31 mouse cellular contexts compared by ENCODE assay signal in the genomic region with DNA sequence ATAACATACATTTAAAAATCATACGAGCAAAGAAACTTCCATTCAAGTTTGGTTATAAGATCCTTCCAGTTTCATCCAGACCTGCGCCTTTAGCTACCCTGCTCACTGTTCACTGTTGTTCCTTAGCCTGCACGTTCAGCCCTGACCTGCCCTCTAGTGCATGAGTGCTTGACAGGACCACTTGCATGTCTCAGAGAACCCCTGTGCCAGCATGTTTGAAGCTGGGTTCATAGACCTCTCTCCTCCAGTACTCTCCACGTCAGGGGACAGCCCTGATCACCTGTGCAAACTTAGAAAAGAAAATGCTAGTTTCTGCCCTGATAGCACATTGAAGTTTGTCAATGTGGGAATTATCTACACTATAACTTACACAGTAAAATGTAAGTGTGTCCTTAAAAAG.
A peak's percentile ranks its signal among the peaks of the same experiment; 100 is the strongest.
DNase-seq lines count a peak whose midpoint lies in the region; ATAC-seq and TF ChIP-seq lines count a peak whose summit lies in the region.
"Had no signal": no experiment of that assay in that cellular context is flagged by ENCODE, and none has a peak within 500 bp of the region (broad histone marks: within the 10 kb centered on the region; RNA-seq: fewer than 3 reads in every experiment).

No protein-coding gene starts in this region.

- peak; percentile 25; the same call in 1 of the 2 replicates for TF ChIP-seq CTCF in kidney, postnatal 0 days (IDR thresholded peaks at IDR 0.05; ENCODE audit: low read depth)
- TF ChIP-seq CTCF in stomach, postnatal 0 days (IDR thresholded peaks at IDR 0.05; ENCODE audit: low read depth) = peak; percentile 20

- no peak overlapping the region for H3K4me2 ChIP-seq in kidney, postnatal 0 days (ENCODE audit: low read length)
- H3K4me2 ChIP-seq in stomach, postnatal 0 days (replicated peaks; ENCODE audit: low read depth) = no peak overlapping the region
- H3K4me2 ChIP-seq: embryonic facial prominence, embryonic 15.5 days; hindbrain, embryonic 12.5 days; kidney, embryonic 15.5 days; limb, embryonic 15.5 days; lung, embryonic 15.5 days; midbrain, embryonic 11.5 days; neural tube, embryonic 12.5 days had no signal

- no peak for ATAC-seq in kidney, postnatal 0 days (replicated peaks; ENCODE audit: low FRiP score, low read depth)
- ATAC-seq in stomach, postnatal 0 days (ENCODE audit: low FRiP score, low TSS enrichment) = no peak
- ATAC-seq: forebrain, embryonic 14.5 days; midbrain, embryonic 16.5 days had no signal

- H3K9me3 ChIP-seq in heart, embryonic 10.5 days = no peaks in the 10 kb centered on the region
- H3K9me3 ChIP-seq in kidney, postnatal 0 days (replicated peaks; ENCODE audit: low read length) = no peaks in the 10 kb centered on the region
- no peaks in the 10 kb centered on the region for H3K9me3 ChIP-seq in stomach, postnatal 0 days (ENCODE audit: control insufficient read depth, low read length)
- H3K9me3 ChIP-seq: embryonic facial prominence, embryonic 15.5 days; G1E; hindbrain, embryonic 12.5 days; kidney, embryonic 15.5 days; limb, embryonic 10.5 days; limb, embryonic 15.5 days; lung, embryonic 15.5 days; neural tube, embryonic 12.5 days had no signal

- peak; percentile 52 for DNase-seq in heart, embryonic 10.5 days (ENCODE audit: low spot score)
- DNase-seq in heart, postnatal 25 days (ENCODE audit: low spot score) = no peak
- DNase-seq in kidney, postnatal 0 days (ENCODE audit: low spot score) = no peak
- DNase-seq in kidney, postnatal 10 days = no peak
- peak; percentile 11 for DNase-seq in embryo, embryonic 11 days
- no peak for DNase-seq in stomach, postnatal 0 days (ENCODE audit: low spot score)
- DNase-seq in B cell, adult 2 months = no peak
- DNase-seq: adrenal gland, adult 8-10 months; cerebellum, adult 8-10 months; cerebellum, postnatal 25 days; heart, postnatal 36 days; kidney, adult 18-20 months; layer of hippocampus, adult 9-11 months; lung, postnatal 36 days; right cerebral cortex, adult 18-20 months; spleen, adult 18-20 months; thymus, adult 18-20 months; thymus, postnatal 25 days had no signal

- no peaks in the 10 kb centered on the region for H3K27me3 ChIP-seq in heart, embryonic 10.5 days (ENCODE audit: insufficient read depth, poor library complexity, severe bottlenecking)
- H3K27me3 ChIP-seq in kidney, postnatal 0 days (ENCODE audit: insufficient read depth, low read length) = no peaks in the 10 kb centered on the region
- H3K27me3 ChIP-seq in stomach, postnatal 0 days (ENCODE audit: control insufficient read depth, insufficient read depth, low read length) = no peaks in the 10 kb centered on the region
- H3K27me3 ChIP-seq: embryonic facial prominence, embryonic 15.5 days; hindbrain, embryonic 12.5 days; kidney, embryonic 15.5 days; limb, embryonic 15.5 days; lung, embryonic 15.5 days; neural tube, embryonic 12.5 days had no signal

- no peak overlapping the region for H3K9ac ChIP-seq in kidney, postnatal 0 days (ENCODE audit: low read depth, low read length)
- H3K9ac ChIP-seq in stomach, postnatal 0 days (ENCODE audit: low read length) = no peak overlapping the region
- H3K9ac ChIP-seq: embryonic facial prominence, embryonic 15.5 days; hindbrain, embryonic 12.5 days; kidney, embryonic 15.5 days; limb, embryonic 15.5 days; liver, embryonic 14.5 days; lung, embryonic 15.5 days; neural tube, embryonic 12.5 days had no signal

- WGBS in heart, embryonic 10.5 days = 70% methylated on average over 4 of the region's 4 CpGs
- 66% methylated on average over 4 of the region's 4 CpGs for WGBS in kidney, postnatal 0 days
- 65% methylated on average over 4 of the region's 4 CpGs for whole genome bisulfite sequencing in stomach, postnatal 0 days

- no peak overlapping the region for H3K27ac ChIP-seq in heart, embryonic 10.5 days
- no peak overlapping the region for H3K27ac ChIP-seq in kidney, postnatal 0 days
- no peak overlapping the region for H3K27ac ChIP-seq in stomach, postnatal 0 days (replicated peaks)
- H3K27ac ChIP-seq: embryonic facial prominence, embryonic 15.5 days; hindbrain, embryonic 12.5 days; kidney, embryonic 15.5 days; limb, embryonic 10.5 days; limb, embryonic 15.5 days; liver, embryonic 14.5 days; lung, embryonic 15.5 days; neural tube, embryonic 12.5 days had no signal

- no peaks in the 10 kb centered on the region for H3K36me3 ChIP-seq in heart, embryonic 10.5 days
- H3K36me3 ChIP-seq in kidney, postnatal 0 days (ENCODE audit: insufficient read depth, low read length) = no peaks in the 10 kb centered on the region
- no peaks in the 10 kb centered on the region for H3K36me3 ChIP-seq in stomach, postnatal 0 days (ENCODE audit: control insufficient read depth, insufficient read depth, low read length)
- H3K36me3 ChIP-seq: embryonic facial prominence, embryonic 15.5 days; G1E; hindbrain, embryonic 12.5 days; kidney, embryonic 15.5 days; limb, embryonic 10.5 days; limb, embryonic 15.5 days; lung, embryonic 15.5 days; neural tube, embryonic 12.5 days had no signal

- no peaks in the 10 kb centered on the region for H3K4me1 ChIP-seq in heart, embryonic 10.5 days
- no peaks in the 10 kb centered on the region; the same call in 1 of the 2 replicates for H3K4me1 ChIP-seq in kidney, postnatal 0 days (replicated peaks; ENCODE audit: insufficient read depth, low read length)
- no peaks in the 10 kb centered on the region for H3K4me1 ChIP-seq in stomach, postnatal 0 days (replicated peaks; ENCODE audit: control insufficient read depth, insufficient read depth)
- H3K4me1 ChIP-seq: embryonic facial prominence, embryonic 15.5 days; hindbrain, embryonic 12.5 days; kidney, embryonic 15.5 days; limb, embryonic 15.5 days; lung, embryonic 15.5 days; neural tube, embryonic 12.5 days had no signal

- TF ChIP-seq EP300 in stomach, postnatal 0 days (optimal IDR thresholded peaks at IDR 0.05) = no peak

- no peak overlapping the region for H3K4me3 ChIP-seq in heart, embryonic 10.5 days
- no peak overlapping the region for H3K4me3 ChIP-seq in kidney, postnatal 0 days (replicated peaks; ENCODE audit: low read depth, low read length)
- no peak overlapping the region for H3K4me3 ChIP-seq in stomach, postnatal 0 days (ENCODE audit: low read depth, low read length)
- H3K4me3 ChIP-seq: embryonic facial prominence, embryonic 15.5 days; hindbrain, embryonic 12.5 days; kidney, embryonic 15.5 days; limb, embryonic 10.5 days; limb, embryonic 15.5 days; lung, embryonic 15.5 days; myocyte; neural tube, embryonic 12.5 days had no signal

- intact Hi-C loops in heart, postnatal 25 days (cut with DNase I) = no loop called here

Comparison
In these comparisons a context has a peak if more than half of its experiments do, and no peak if none do; other contexts are left out.
1. DNase-seq: peak in heart, embryonic 10.5 days (single experiment) and embryo, embryonic 11 days (single experiment); none in heart, postnatal 25 days (single experiment), kidney, postnatal 0 days (single experiment), kidney, postnatal 10 days (single experiment), stomach, postnatal 0 days (single experiment) and B cell, adult 2 months (0 of 2).